Mouse (Mus musculus): ENCODE data around the gene Col4a3. TPM values are rescaled to one million over a fixed set of nuclear protein-coding genes. Genes with fewer than 3 reads are reported as not detected.
A peak's percentile ranks its signal among the peaks of the same experiment; 100 is the strongest.

The Col4a3 gene
- 1 to 10 TPM; 1.4 to 1.9 TPM for total RNA-seq (2021)
- long read RNA-seq, experiment 1, partial matches to known transcripts = 2 of 2 reads
- long read RNA-seq, experiment 1, other reads (novel, unspliced or antisense) = 0 of 2 reads
- long read RNA-seq, experiment 2, partial matches to known transcripts = 0 of 2 reads
- long read RNA-seq, experiment 2, other reads (novel, unspliced or antisense) = 2 of 2 reads

DNA sequence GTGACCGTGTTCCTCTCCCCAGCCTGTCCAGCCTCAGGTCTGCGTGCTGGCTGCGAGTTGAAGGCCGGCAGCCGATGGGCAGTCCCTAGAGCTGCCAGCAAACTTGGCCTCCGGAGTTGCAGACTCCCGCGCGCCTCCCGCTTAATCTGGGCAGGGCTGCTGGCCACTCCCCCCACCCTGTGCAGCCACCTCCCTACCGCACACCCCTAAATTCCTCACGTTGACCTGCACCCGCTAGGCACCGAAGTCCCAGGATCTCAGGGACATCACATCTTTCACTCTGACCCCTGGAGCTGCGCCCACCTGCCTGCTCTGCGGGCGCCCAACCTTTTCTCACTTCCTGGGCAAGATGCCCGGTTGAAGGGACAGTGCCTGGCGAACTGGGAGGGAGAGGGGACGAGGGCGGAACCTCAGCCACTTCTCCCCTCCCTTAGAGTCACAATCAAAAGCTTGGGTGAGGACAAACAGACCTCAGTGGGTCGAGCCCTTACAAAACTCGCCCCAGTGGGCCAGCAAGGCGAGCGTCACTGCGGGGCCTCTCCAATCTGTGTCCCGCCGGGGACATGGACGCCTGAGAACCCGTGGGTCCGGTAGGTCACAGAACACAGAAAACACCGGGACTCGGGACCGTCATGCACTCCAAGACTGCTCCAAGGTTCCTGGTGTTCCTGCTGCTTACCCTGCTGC, at the start of gene Col4a3, which contains the start of gene Col4a4:
Col4a3 (plus strand) TSS at position 209 of the 687 bp plus-strand sequence.
Col4a4 (minus strand) TSS at position 137 of the 687 bp plus-strand sequence.
- intact Hi-C loops (cut with DNase I; ENCODE audit: low total_unique reads) = no loop called here
- peak; percentile 65 for DNase-seq

GRCm38 (mm10) chr1:82537848-82538247, 48.9 kb upstream of the Col4a3 start:
- DNase-seq = no peak
- intact Hi-C loops (cut with DNase I; ENCODE audit: low total_unique reads) = no loop called here

- intact Hi-C loops (cut with DNase I; ENCODE audit: low total_unique reads) = no loop called here
- no peak for DNase-seq
Observed at GRCm38 (mm10) chr1:82540056-82540455, 46.7 kb upstream of the Col4a3 start.

DNA sequence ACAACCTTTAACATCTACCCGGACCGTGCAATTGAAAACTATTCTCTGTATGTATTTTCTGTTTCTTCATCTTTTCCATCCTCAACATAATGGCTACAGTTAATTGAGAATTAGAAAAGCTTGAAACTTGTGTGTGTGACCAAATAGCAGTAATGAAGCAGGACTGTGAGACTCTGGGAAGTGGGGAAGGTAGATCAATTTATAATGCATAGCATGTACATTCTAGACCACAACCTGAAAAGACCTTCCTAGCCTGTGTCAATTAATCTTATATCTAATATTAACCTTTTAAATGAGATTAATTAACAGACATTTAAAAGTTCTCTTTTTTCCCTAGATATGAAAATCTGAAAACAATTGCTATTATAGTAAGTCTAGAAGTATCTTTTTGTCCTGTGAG, 42.8 kb upstream of the Col4a3 start:
- no peak for DNase-seq
- intact Hi-C loops (cut with DNase I; ENCODE audit: low total_unique reads) = no loop called here

- no peak for DNase-seq
- intact Hi-C loops (cut with DNase I; ENCODE audit: low total_unique reads) = no loop called here
Observed at GRCm38 (mm10) chr1:82544419-82545185, 42.1 kb upstream of the Col4a3 start.

DNA sequence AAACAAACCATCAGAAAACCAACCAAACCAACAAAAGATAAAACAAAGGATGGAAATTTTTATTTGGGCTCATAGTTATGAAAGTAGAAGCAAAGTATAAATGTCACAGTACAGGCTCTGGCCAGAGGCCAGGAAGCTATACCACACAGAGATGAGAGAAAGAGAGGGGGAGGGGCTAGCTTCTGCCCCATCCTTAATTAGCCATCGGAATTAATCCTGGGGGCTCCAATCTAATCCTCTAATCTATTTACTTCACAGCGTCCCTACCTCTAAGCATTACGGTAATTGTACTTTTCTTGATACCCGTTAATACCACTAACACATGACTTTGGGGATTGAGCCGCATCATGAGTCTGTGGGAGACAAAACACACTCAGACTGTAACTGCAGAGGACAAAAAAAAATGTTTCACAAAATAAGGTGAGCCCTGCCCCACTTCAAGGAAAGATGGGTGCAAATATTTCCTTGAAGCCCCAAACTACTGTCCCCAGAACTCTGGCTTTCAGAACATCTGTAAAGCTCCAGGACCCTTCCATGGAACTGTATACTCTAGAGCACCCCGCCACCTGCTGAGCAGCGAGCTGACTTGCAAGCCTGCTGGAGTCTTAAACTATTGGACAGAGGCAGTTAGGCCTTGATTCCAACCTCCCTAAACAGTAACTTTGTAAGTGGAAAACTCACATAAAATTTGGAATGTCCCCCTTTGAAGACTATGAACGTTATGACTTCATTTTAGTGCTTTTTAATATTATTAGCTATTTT, 41.3 kb upstream of the Col4a3 start:
- intact Hi-C loops (cut with DNase I; ENCODE audit: low total_unique reads) = no loop called here
- DNase-seq = no peak

DNA sequence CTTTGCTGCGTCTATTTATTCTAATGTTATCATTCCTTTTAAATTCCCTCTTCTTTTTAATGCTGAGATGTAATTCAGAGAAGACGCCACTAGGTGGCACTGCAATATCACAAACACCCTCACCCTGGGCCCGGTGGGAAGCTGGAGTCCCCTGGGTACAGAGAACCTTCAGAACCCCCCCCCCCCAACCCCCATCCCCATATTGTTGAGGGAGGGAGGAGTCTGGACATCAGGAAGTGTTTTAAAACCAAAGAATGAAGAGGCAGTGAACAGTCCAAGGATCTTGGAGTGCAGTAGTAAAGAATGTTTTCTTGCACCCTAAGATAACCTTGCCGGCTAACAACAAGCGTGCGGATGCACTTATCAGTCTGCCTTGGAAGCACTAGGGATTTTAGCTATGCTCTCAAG, 32.3 kb upstream of the Col4a3 start:
- DNase-seq = no peak
- intact Hi-C loops (cut with DNase I; ENCODE audit: low total_unique reads) = no loop called here

DNA sequence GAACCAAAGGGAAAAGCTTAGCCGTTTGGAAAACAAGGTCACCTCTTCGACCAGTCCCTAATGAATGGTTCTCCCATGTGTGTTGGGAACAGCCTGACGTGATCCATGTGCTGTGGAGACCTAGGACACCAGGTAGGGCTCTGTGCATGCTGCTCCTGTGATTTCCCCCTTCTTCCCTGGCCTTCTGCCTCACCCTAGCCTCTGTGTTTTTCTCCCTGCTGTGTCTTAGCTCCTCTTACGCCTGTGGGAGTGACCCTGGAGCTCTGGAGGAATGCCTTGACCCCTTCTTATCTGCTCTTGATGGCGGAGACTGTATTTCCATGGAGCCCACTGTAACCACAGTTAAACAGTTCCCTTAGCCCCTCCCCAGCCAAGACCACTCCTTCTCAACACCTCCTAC, 31.8 kb upstream of the Col4a3 start:
- intact Hi-C loops (cut with DNase I; ENCODE audit: low total_unique reads) = loop anchor here (5.0 kb wide), 1 partner anchor 87 kb away; no protein-coding TSS in a partner anchor
- DNase-seq = no peak

- intact Hi-C loops (cut with DNase I; ENCODE audit: low total_unique reads) = no loop called here
- no peak for DNase-seq
Observed at GRCm38 (mm10) chr1:82560223-82560622, 26.5 kb upstream of the Col4a3 start.

- no peak for DNase-seq
- intact Hi-C loops (cut with DNase I; ENCODE audit: low total_unique reads) = no loop called here
Observed at GRCm38 (mm10) chr1:82569405-82569804, 17.3 kb upstream of the Col4a3 start.

DNA sequence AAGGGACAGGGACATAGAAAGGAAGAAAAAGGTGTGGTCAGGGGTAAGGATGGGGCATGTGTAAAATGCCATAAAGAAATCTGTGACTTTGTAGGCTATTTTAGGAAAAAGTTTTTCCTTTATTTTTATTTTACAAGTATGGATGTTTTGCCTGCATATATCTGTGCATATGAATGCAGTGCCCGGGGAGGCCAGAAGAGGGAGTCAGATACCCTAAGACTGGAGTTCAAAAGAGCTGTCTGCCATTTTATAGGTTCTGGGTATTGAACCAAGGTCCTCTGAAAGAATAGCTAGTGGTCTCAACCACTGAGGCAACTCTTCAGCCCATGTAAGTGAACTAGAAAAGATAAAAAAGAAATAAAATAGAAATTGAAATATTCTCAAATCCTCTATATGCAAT, 15.0 kb upstream of the Col4a3 start:
- no peak for DNase-seq
- intact Hi-C loops (cut with DNase I; ENCODE audit: low total_unique reads) = no loop called here

DNA sequence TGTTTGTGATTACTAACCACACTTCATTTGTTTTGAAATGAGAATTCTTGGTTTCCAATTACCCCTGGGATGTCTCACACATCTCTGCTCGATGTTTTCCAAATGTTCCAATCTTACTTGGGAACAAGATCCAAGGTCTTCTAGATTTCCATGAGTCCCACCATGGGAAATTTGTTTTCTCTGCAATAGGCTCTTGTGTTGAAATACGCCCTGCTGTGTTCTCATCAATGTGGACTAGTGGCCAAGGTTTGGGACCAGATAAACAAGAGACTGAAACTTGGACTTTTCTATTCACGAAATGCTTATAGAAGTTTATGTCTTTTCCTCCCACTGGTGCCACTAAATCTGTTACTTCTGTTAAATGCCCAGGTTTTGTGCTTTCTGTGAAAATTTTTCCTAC, 11.0 kb upstream of the Col4a3 start:
- intact Hi-C loops (cut with DNase I; ENCODE audit: low total_unique reads) = loop anchor here (5.0 kb wide), 1 partner anchor 67 kb away; no protein-coding TSS in a partner anchor
- no peak for DNase-seq

GRCm38 (mm10) chr1:82576182-82576581, 10.5 kb upstream of the Col4a3 start:
- intact Hi-C loops (cut with DNase I; ENCODE audit: low total_unique reads) = loop anchor here (5.0 kb wide), 1 partner anchor 66 kb away; no protein-coding TSS in a partner anchor
- no peak for DNase-seq

DNA sequence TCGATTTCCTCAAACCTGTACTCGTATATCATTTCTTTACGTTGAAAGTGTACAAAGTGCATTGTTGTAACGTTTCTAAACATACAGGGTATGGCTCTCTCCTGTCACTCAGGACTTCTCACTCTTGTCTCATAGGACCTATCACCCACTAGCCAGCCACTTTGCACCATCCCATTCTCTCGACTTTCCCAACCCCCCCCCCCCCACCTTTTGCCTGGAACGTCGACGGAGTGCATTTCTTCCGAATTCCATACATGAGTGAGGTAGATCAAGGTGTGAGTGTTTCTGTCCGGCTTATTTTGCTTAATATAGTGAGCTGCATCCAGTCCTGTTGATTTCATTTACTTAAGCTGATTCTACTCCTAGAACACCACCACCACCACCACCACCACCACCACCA, 9.4 kb upstream of the Col4a3 start:
- no peak for DNase-seq
- intact Hi-C loops (cut with DNase I; ENCODE audit: low total_unique reads) = loop anchor here (5.0 kb wide), 1 partner anchor 65 kb away; no protein-coding TSS in a partner anchor

- DNase-seq = peak; percentile 14
- intact Hi-C loops (cut with DNase I; ENCODE audit: low total_unique reads) = loop anchor here (5.0 kb wide), 1 partner anchor 64 kb away; no protein-coding TSS in a partner anchor
Observed at GRCm38 (mm10) chr1:82577915-82578314, 8.8 kb upstream of the Col4a3 start.

- intact Hi-C loops (cut with DNase I; ENCODE audit: low total_unique reads) = loop anchor here (5.0 kb wide), 1 partner anchor 64 kb away; no protein-coding TSS in a partner anchor
- no peak for DNase-seq
Observed at GRCm38 (mm10) chr1:82578320-82578719, 8.4 kb upstream of the Col4a3 start.

DNA sequence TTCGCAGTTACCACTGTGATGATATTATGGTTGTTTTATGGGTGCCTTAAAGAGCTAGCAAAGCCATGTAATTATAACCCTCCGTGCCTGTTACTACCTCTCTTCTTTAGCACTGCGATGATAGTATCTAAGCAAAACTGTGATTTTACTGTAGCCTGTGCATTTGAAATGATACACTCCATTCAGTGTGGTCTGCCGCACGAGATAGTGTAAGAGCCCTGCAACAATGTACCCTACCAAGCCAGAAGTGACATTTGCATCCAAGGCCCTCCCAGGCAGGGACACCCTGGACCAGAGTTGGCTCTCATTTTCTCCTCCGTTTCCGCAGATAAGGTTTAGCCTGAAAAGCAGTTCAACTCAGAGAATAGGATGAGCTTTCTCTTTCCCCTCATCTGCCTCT, 740 bp upstream of the Col4a3 start:
- intact Hi-C loops (cut with DNase I; ENCODE audit: low total_unique reads) = no loop called here
- DNase-seq = no peak

- DNase-seq = no peak
- intact Hi-C loops (cut with DNase I; ENCODE audit: low total_unique reads) = no loop called here
Observed at GRCm38 (mm10) chr1:82590266-82590665, 3.5 kb downstream of the Col4a3 start.

DNA sequence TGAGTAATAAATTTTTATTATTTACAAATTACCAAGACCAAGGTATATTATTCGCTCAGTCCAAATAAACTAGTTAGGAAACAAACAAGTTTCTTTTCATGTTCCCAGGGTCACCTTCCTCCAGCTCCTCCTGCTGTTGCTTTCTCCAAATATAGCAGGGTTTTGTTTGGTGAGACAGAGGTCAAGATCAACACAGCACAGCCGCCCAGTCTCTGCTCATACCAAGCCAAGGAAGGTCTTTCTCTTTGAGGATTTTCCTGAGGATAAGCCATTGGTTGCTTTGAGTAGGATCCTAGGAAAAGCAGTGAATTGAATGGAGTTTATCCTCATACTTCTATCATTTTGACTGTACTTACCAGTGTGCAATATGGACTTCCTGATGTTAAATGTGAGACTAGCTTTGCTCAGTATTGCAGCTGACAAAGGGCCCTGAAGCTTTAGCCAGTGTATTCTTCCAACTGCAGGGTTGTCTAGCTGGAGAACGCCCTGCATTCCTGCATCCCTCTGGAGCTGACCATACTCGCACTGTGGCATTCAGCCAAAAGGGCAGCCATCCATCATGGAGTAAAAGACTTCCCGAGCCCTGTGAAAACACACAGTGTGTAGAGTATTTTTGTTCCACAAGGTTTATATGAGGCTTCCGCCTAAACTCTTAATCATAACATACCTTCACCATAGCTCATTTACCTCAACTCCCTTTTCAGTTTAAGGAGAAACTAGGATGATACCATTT, 10.3 kb downstream of the Col4a3 start:
- intact Hi-C loops (cut with DNase I; ENCODE audit: low total_unique reads) = no loop called here
- peak; percentile 35 for DNase-seq
